12 mouse cellular contexts compared by ENCODE assay signal in the genomic region with DNA sequence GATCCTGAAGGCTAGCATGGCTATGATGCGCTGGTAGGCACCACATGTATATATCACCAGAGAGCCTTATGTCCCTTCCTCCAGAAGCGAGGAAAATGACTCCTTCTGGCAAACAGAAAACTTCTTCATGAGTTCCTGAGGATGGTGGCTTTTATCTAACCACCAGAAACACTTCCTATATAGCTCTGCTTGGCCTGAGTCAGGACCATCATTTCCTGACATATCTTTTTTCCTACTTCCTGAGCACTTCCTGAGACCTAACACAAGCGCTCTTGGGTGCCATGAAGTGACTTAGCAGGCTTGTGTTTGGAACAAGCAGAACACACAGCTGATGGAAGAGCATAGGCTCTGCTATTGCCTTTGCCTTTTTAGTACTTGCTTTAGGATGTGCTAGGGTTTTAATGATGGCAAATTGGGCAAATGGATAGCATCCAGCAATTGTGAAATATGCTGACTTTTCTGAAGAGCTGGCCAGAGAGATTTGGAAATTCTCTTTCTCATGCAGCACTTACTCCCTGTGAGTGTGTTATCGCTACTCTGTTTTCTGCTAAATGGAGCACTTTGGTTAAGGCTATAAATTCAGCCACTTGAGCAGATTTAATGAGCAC. TPM values are rescaled to one million over a fixed set of nuclear protein-coding genes. Genes with fewer than 3 reads are reported as not detected.
DNase-seq lines count a peak whose midpoint lies in the region; ATAC-seq and TF ChIP-seq lines count a peak whose summit lies in the region.
"Had no signal": no experiment of that assay in that cellular context is flagged by ENCODE, and none has a peak within 500 bp of the region (broad histone marks: within the 10 kb centered on the region; RNA-seq: fewer than 3 reads in every experiment).

No protein-coding gene starts in this region.

- peaks cover 15% of the 10 kb centered on the region for H3K4me1 ChIP-seq in kidney, embryonic 15.5 days
- H3K4me1 ChIP-seq in embryonic fibroblast, embryonic 13.5 days (ENCODE audit: control insufficient read depth, insufficient read depth, low read length) = peaks cover 3% of the 10 kb centered on the region
- H3K4me1 ChIP-seq in liver, embryonic 13.5 days (replicated peaks) = peaks cover 28% of the 10 kb centered on the region
- H3K4me1 ChIP-seq in cerebellum, adult 2 months (ENCODE audit: control insufficient read depth, insufficient read depth, low read length) = no peaks in the 10 kb centered on the region
- H3K4me1 ChIP-seq: neural tube, embryonic 12.5 days had no signal

- no peak overlapping the region for H3K4me2 ChIP-seq in kidney, embryonic 15.5 days
- no peak overlapping the region for H3K4me2 ChIP-seq in liver, embryonic 13.5 days
- H3K4me2 ChIP-seq: neural tube, embryonic 12.5 days had no signal

- ATAC-seq in kidney, embryonic 15.5 days (replicated peaks; ENCODE audit: low FRiP score) = no peak
- peak; percentile 33; the same call in 1 of the 2 replicates for ATAC-seq in liver, embryonic 13.5 days (ENCODE audit: low read depth)
- ATAC-seq: hindbrain, postnatal 0 days had no signal

- H3K9me3 ChIP-seq in kidney, embryonic 15.5 days (replicated peaks) = no peaks in the 10 kb centered on the region
- no peaks in the 10 kb centered on the region for H3K9me3 ChIP-seq in liver, embryonic 13.5 days (replicated peaks)
- H3K9me3 ChIP-seq: neural tube, embryonic 12.5 days had no signal

- no peak for TF ChIP-seq POLR2A in embryonic fibroblast, embryonic 13.5 days (IDR thresholded peaks at IDR 0.05; ENCODE audit: low read depth, low read length)
- no peak for TF ChIP-seq POLR2A in cerebellum, adult 2 months (IDR thresholded peaks at IDR 0.05; ENCODE audit: borderline replicate concordance, insufficient read depth, low read length)

- WGBS in kidney, embryonic 15.5 days = 63% methylated on average over 4 of the region's 4 CpGs
- WGBS in liver, embryonic 13.5 days (ENCODE audit: insufficient replicate concordance) = 32% methylated on average over 4 of the region's 4 CpGs
- 91% methylated on average over 4 of the region's 4 CpGs for WGBS in cerebellum, adult 2 months

- H3K27ac ChIP-seq in kidney, embryonic 15.5 days = peak overlapping the region; percentile 51; the same call in 1 of the 2 replicates
- H3K27ac ChIP-seq in embryonic fibroblast, embryonic 13.5 days (ENCODE audit: insufficient read depth, low read length) = peak overlapping the region; percentile 47; the same call in 1 of the 2 replicates
- H3K27ac ChIP-seq in liver, embryonic 13.5 days = no peak overlapping the region
- no peak overlapping the region for H3K27ac ChIP-seq in cerebellum, adult 2 months (ENCODE audit: insufficient read depth, low read length)
- H3K27ac ChIP-seq: hindbrain, postnatal 0 days; layer of hippocampus, adult 2 months; neural tube, embryonic 12.5 days had no signal

- no peak overlapping the region for H3K4me3 ChIP-seq in kidney, embryonic 15.5 days (replicated peaks)
- no peak overlapping the region for H3K4me3 ChIP-seq in embryonic fibroblast, embryonic 13.5 days (ENCODE audit: insufficient read depth, low read length)
- no peak overlapping the region for H3K4me3 ChIP-seq in liver, embryonic 13.5 days (replicated peaks)
- no peak overlapping the region for H3K4me3 ChIP-seq in cerebellum, adult 2 months (replicated peaks; ENCODE audit: insufficient read depth, low read depth, low read length)
- H3K4me3 ChIP-seq: layer of hippocampus, adult 2 months; neural tube, embryonic 12.5 days had no signal

- H3K36me3 ChIP-seq in kidney, embryonic 15.5 days = no peaks in the 10 kb centered on the region
- H3K36me3 ChIP-seq in liver, embryonic 13.5 days = no peaks in the 10 kb centered on the region
- H3K36me3 ChIP-seq: neural tube, embryonic 12.5 days had no signal

- TF ChIP-seq CTCF in embryonic fibroblast, embryonic 13.5 days (IDR thresholded peaks at IDR 0.05; ENCODE audit: borderline replicate concordance, insufficient read depth, low read length) = no peak
- TF ChIP-seq CTCF in cerebellum, adult 2 months (IDR thresholded peaks at IDR 0.05; ENCODE audit: borderline replicate concordance, insufficient read depth, low read depth, low read length) = no peak

- no peaks in the 10 kb centered on the region for H3K27me3 ChIP-seq in kidney, embryonic 15.5 days
- no peaks in the 10 kb centered on the region for H3K27me3 ChIP-seq in liver, embryonic 13.5 days
- H3K27me3 ChIP-seq in cerebellum, adult 2 months (ENCODE audit: control insufficient read depth, insufficient read depth, low read length) = no peaks in the 10 kb centered on the region
- H3K27me3 ChIP-seq: neural tube, embryonic 12.5 days had no signal

- H3K9ac ChIP-seq in kidney, embryonic 15.5 days = no peak overlapping the region
- H3K9ac ChIP-seq in liver, embryonic 13.5 days = no peak overlapping the region
- H3K9ac ChIP-seq: neural tube, embryonic 12.5 days had no signal

- DNase-seq in kidney, adult 18-20 months = no peak
- DNase-seq in adipocyte (ENCODE audit: low spot score) = peak; percentile 38
- DNase-seq in liver, embryonic 13.5 days = no peak
- DNase-seq in cerebellum, adult 2 months = no peak
- DNase-seq in urinary bladder, postnatal 10 days (ENCODE audit: low spot score) = no peak
- DNase-seq: cerebellum, postnatal 36 days; midbrain, embryonic 14.5 days had no signal

RNA-seq across cellular contexts. Expression of a gene that starts 50.4 kb away (rescaled TPM):
- 15.6 and 16.3 TPM in 2 replicates for polyA plus RNA-seq in kidney, embryonic 15.5 days (2015; fragmentation: Nextera tagmentation; extraction: Ambion mirVana)
- polyA plus RNA-seq in embryonic fibroblast, embryonic 13.5 days (2011; ENCODE audit: insufficient read length, low read depth, missing spikeins) = 22.1 and 22.2 TPM in 2 replicates
- 17.9 and 23.9 TPM in 2 replicates for polyA plus RNA-seq in liver, embryonic 13.5 days (2015; fragmentation: Nextera tagmentation; extraction: Ambion mirVana)
- polyA plus RNA-seq in cerebellum, adult 2 months (2012; rRNA removed) = 4.1 and 4.8 TPM in 2 replicates

Comparison
In these comparisons a context has a peak if more than half of its experiments do, and no peak if none do; other contexts are left out.
1. H3K27ac ChIP-seq: peak in kidney, embryonic 15.5 days (single experiment) and embryonic fibroblast, embryonic 13.5 days (single experiment); none in liver, embryonic 13.5 days (single experiment) and cerebellum, adult 2 months (single experiment).